Mouse (Mus musculus): ENCODE data around the gene Arhgef3. TPM values are rescaled to one million over a fixed set of nuclear protein-coding genes. Genes with fewer than 3 reads are reported as not detected.

Gene Arhgef3
- polyA plus RNA-seq, 1 experiment from 2014 or later, result 2.9 TPM

DNA sequence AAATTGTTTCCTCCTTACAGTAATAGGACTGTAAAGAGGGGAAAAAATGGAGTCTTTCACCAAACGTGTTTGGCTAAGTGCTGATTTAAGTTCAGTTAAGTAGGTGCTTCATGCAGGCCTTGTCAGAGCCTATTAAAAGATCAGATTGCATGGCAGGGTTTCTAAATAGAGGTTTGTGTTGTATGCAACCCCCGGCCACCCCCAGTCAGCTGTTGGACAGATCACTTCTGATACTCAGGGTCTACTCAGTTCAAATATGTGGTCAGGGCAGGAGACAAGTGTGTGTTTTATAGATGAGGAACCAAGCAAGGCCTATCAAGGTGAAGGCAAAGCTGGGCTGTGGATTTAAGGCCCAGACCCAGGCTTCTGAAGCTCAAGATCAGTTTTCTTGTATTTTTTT, 44.1 kb downstream of the Arhgef3 start:
- WGBS, result 80% methylated on average over 2 of the region's 2 CpGs
- H3K4me2 ChIP-seq (ENCODE audit: low read depth, low read length, severe bottlenecking), result no peak overlapping the region
- H3K27me3 ChIP-seq (ENCODE audit: control insufficient read depth, insufficient read depth, low read length), result no peaks in the 10 kb centered on the region
- DNase-seq (ENCODE audit: low spot score) (no peak), ATAC-seq (replicated peaks; ENCODE audit: low FRiP score) (no peak)
- no peak overlapping the region for H3K4me3 ChIP-seq (ENCODE audit: low read depth, low read length)
- H3K36me3 ChIP-seq (ENCODE audit: control insufficient read depth, insufficient read depth, low read length), result no peaks in the 10 kb centered on the region
- no peak overlapping the region for H3K9ac ChIP-seq (ENCODE audit: low read length)
- no peak overlapping the region for H3K27ac ChIP-seq (ENCODE audit: low read depth, low read length)
- H3K4me1 ChIP-seq (replicated peaks; ENCODE audit: control insufficient read depth, insufficient read depth, low read length), result no peaks in the 10 kb centered on the region
- H3K9me3 ChIP-seq (ENCODE audit: control insufficient read depth, low read length), result no peaks in the 10 kb centered on the region

DNA sequence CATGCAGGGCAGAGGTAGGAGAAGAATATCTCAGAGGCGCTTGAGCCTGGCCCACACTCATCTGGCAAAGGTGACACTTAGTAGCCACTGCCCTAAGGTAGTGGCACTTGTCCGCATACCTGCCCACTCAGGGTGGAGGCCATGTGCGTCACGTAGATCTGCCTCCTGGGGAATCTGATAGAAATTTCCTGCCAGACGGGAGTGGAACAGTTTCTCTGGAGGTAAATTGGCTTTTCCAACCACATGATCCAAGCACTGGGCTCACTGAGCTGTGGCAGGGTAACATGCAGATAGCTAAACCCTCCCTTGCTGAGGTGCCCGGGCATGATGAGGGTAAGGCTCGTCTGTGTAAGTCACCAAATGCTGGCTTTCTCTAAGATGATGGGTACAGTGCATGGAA, 46.1 kb downstream of the Arhgef3 start:
- Histone ChIP-seq H3K9me3 (ENCODE audit: control insufficient read depth, low read length) (no peaks in the 10 kb centered on the region), H3K4me3 (ENCODE audit: low read depth, low read length) (no peak overlapping the region), H3K27me3 (ENCODE audit: control insufficient read depth, insufficient read depth, low read length) (no peaks in the 10 kb centered on the region), H3K36me3 (ENCODE audit: control insufficient read depth, insufficient read depth, low read length) (no peaks in the 10 kb centered on the region), H3K4me2 (ENCODE audit: low read depth, low read length, severe bottlenecking) (no peak overlapping the region), H3K9ac (ENCODE audit: low read length) (no peak overlapping the region), H3K27ac (ENCODE audit: low read depth, low read length) (no peak overlapping the region), H3K4me1 (replicated peaks; ENCODE audit: control insufficient read depth, insufficient read depth, low read length) (no peaks in the 10 kb centered on the region)
- DNase-seq (ENCODE audit: low spot score) (no peak), ATAC-seq (replicated peaks; ENCODE audit: low FRiP score) (no peak)
- 91% methylated on average over 7 of the region's 7 CpGs for WGBS

GRCm38 (mm10) chr14:27164639-27165038, 49.9 kb downstream of the Arhgef3 start:
- no peak for DNase-seq (ENCODE audit: low spot score)

GRCm38 (mm10) chr14:27166751-27167150, 52.1 kb downstream of the Arhgef3 start:
- Histone ChIP-seq H3K9ac (ENCODE audit: low read length) (no peak overlapping the region), H3K4me3 (ENCODE audit: low read depth, low read length) (no peak overlapping the region), H3K4me1 (replicated peaks; ENCODE audit: control insufficient read depth, insufficient read depth, low read length) (no peaks in the 10 kb centered on the region), H3K9me3 (ENCODE audit: control insufficient read depth, low read length) (no peaks in the 10 kb centered on the region), H3K4me2 (ENCODE audit: low read depth, low read length, severe bottlenecking) (no peak overlapping the region), H3K27ac (ENCODE audit: low read depth, low read length) (no peak overlapping the region), H3K27me3 (ENCODE audit: control insufficient read depth, insufficient read depth, low read length) (no peaks in the 10 kb centered on the region), H3K36me3 (ENCODE audit: control insufficient read depth, insufficient read depth, low read length) (no peaks in the 10 kb centered on the region)
- 57% methylated on average over 8 of the region's 8 CpGs for WGBS
- DNase-seq (ENCODE audit: low spot score), result no peak
- ATAC-seq (replicated peaks; ENCODE audit: low FRiP score), result no peak

More at GRCm38 (mm10) chr14:27164639-27165038, 49.9 kb downstream of the Arhgef3 start:
- H3K4me3 ChIP-seq (ENCODE audit: low read depth, low read length), result no peak overlapping the region
- no peaks in the 10 kb centered on the region for H3K4me1 ChIP-seq (replicated peaks; ENCODE audit: control insufficient read depth, insufficient read depth, low read length)
- no peak for ATAC-seq (replicated peaks; ENCODE audit: low FRiP score)
- no peaks in the 10 kb centered on the region for H3K36me3 ChIP-seq (ENCODE audit: control insufficient read depth, insufficient read depth, low read length)
- no peak overlapping the region for H3K9ac ChIP-seq (ENCODE audit: low read length)
- H3K27me3 ChIP-seq (ENCODE audit: control insufficient read depth, insufficient read depth, low read length), result no peaks in the 10 kb centered on the region
- H3K9me3 ChIP-seq (ENCODE audit: control insufficient read depth, low read length), result no peaks in the 10 kb centered on the region
- no peak overlapping the region for H3K4me2 ChIP-seq (ENCODE audit: low read depth, low read length, severe bottlenecking)
- no peak overlapping the region for H3K27ac ChIP-seq (ENCODE audit: low read depth, low read length)
- 87% methylated on average over 6 of the region's 6 CpGs for WGBS

GRCm38 (mm10) chr14:27167177-27167576, 52.5 kb downstream of the Arhgef3 start:
- no peaks in the 10 kb centered on the region for H3K4me1 ChIP-seq (replicated peaks; ENCODE audit: control insufficient read depth, insufficient read depth, low read length)
- H3K4me3 ChIP-seq (ENCODE audit: low read depth, low read length), result no peak overlapping the region
- no peaks in the 10 kb centered on the region for H3K36me3 ChIP-seq (ENCODE audit: control insufficient read depth, insufficient read depth, low read length)
- no peaks in the 10 kb centered on the region for H3K27me3 ChIP-seq (ENCODE audit: control insufficient read depth, insufficient read depth, low read length)
- H3K27ac ChIP-seq (ENCODE audit: low read depth, low read length), result no peak overlapping the region
- H3K9ac ChIP-seq (ENCODE audit: low read length), result no peak overlapping the region
- H3K9me3 ChIP-seq (ENCODE audit: control insufficient read depth, low read length), result no peaks in the 10 kb centered on the region
- H3K4me2 ChIP-seq (ENCODE audit: low read depth, low read length, severe bottlenecking), result no peak overlapping the region
- ATAC-seq (replicated peaks; ENCODE audit: low FRiP score), result no peak
- DNase-seq (ENCODE audit: low spot score), result no peak
- 80% methylated on average over 4 of the region's 4 CpGs for WGBS

DNA sequence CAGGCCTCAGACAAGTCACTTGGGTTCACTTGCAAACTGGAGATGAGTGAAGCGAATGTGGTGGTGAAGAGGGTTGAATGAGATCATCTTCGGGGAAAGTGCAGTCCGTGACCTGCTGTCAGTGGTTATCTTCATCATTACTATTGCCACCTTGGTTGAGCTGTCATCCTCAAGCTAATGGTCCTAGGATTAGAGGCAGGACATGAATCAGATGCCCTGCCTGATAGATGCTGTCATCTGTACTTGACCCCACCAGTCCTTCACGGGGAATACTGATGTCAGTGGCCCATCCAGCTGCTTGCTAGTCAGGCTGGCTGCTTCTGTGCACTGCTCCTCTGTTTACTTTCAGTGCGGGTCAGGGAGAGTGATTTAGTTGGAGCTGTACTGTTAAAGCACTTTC, 53.7 kb downstream of the Arhgef3 start:
- 90% methylated on average over 5 of the region's 5 CpGs for WGBS
- DNase-seq (ENCODE audit: low spot score), result no peak

DNA sequence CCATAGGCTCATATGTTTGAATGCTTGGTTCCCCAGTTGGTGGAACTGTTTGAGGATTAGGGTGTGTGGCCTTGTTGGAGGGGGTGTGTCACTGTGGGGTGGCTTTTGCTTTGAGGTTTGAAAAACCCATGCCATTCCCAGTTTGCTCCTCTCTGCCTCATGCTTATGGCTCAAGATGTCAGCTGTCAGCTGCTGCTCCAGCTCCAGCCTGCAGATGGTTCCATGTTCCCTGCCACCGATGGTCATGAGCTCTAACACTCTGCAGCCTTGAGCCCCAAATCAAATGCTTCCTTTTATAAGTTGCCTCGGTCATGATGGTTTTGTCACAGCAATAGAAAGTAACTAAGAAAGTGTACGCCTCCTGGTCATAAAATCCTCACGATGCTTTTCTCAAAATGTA, 54.6 kb downstream of the Arhgef3 start:
- ATAC-seq (replicated peaks; ENCODE audit: low FRiP score) (no peak), DNase-seq (ENCODE audit: low spot score) (no peak)
- no peak overlapping the region for H3K27ac ChIP-seq (ENCODE audit: low read depth, low read length)
- WGBS, result 89% methylated on average over 4 of the region's 4 CpGs
- H3K27me3 ChIP-seq (ENCODE audit: control insufficient read depth, insufficient read depth, low read length), result no peaks in the 10 kb centered on the region
- no peaks in the 10 kb centered on the region for H3K4me1 ChIP-seq (replicated peaks; ENCODE audit: control insufficient read depth, insufficient read depth, low read length)
- H3K36me3 ChIP-seq (ENCODE audit: control insufficient read depth, insufficient read depth, low read length), result no peaks in the 10 kb centered on the region
- H3K4me3 ChIP-seq (ENCODE audit: low read depth, low read length), result no peak overlapping the region
- H3K9me3 ChIP-seq (ENCODE audit: control insufficient read depth, low read length), result no peaks in the 10 kb centered on the region
- no peak overlapping the region for H3K9ac ChIP-seq (ENCODE audit: low read length)
- no peak overlapping the region for H3K4me2 ChIP-seq (ENCODE audit: low read depth, low read length, severe bottlenecking)

More for the DNA sequence above, 53.7 kb downstream of the Arhgef3 start:
- Histone ChIP-seq H3K27ac (ENCODE audit: low read depth, low read length) (no peak overlapping the region), H3K36me3 (ENCODE audit: control insufficient read depth, insufficient read depth, low read length) (no peaks in the 10 kb centered on the region), H3K27me3 (ENCODE audit: control insufficient read depth, insufficient read depth, low read length) (no peaks in the 10 kb centered on the region), H3K9ac (ENCODE audit: low read length) (no peak overlapping the region), H3K4me3 (ENCODE audit: low read depth, low read length) (no peak overlapping the region), H3K4me2 (ENCODE audit: low read depth, low read length, severe bottlenecking) (no peak overlapping the region), H3K4me1 (replicated peaks; ENCODE audit: control insufficient read depth, insufficient read depth, low read length) (no peaks in the 10 kb centered on the region), H3K9me3 (ENCODE audit: control insufficient read depth, low read length) (no peaks in the 10 kb centered on the region)
- no peak for ATAC-seq (replicated peaks; ENCODE audit: low FRiP score)

GRCm38 (mm10) chr14:27170421-27170820, 55.7 kb downstream of the Arhgef3 start:
- Histone ChIP-seq H3K4me2 (ENCODE audit: low read depth, low read length, severe bottlenecking) (no peak overlapping the region), H3K9ac (ENCODE audit: low read length) (no peak overlapping the region), H3K27ac (ENCODE audit: low read depth, low read length) (no peak overlapping the region), H3K36me3 (ENCODE audit: control insufficient read depth, insufficient read depth, low read length) (no peaks in the 10 kb centered on the region), H3K27me3 (ENCODE audit: control insufficient read depth, insufficient read depth, low read length) (no peaks in the 10 kb centered on the region), H3K4me1 (replicated peaks; ENCODE audit: control insufficient read depth, insufficient read depth, low read length) (no peaks in the 10 kb centered on the region), H3K9me3 (ENCODE audit: control insufficient read depth, low read length) (no peaks in the 10 kb centered on the region), H3K4me3 (ENCODE audit: low read depth, low read length) (no peak overlapping the region)
- ATAC-seq (replicated peaks; ENCODE audit: low FRiP score) (no peak), DNase-seq (ENCODE audit: low spot score) (no peak)
- WGBS, result 95% methylated on average over 2 of the region's 2 CpGs

DNA sequence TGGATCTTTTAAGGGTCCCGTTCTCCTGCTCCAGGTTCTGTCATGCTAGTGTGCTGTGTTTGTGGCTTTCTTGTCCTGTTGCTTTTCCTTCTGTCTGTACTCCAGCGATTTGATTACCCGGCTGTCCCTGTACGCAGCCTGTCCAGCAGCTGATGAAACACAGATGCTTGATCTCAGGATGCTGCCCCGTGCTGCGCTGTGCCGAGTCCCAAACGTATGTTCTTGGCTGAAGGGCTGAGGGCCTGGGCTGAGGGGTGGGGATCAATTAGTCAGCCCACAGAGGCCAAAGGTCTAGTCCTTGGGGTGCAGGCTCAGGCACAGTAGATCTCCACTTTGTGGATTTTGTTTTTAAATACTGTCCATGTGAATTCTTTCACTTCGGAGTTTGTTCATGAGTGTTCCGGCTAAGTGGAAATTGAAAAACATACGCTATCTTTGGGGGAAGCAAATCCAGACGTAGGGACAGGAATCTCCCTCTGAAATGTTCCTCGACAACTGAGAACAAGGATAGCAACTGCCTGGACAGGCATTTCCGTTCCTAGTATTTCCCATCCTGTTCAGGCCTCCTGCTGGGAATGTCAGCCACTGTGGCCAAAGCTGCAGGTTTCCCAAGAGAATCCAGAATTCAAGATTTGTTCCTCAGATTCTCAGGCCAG, 56.6 kb downstream of the Arhgef3 start:
- no peak overlapping the region for H3K9ac ChIP-seq (ENCODE audit: low read length)
- no peaks in the 10 kb centered on the region for H3K9me3 ChIP-seq (ENCODE audit: control insufficient read depth, low read length)
- WGBS, result 76% methylated on average over 14 of the region's 14 CpGs
- no peak overlapping the region for H3K4me3 ChIP-seq (ENCODE audit: low read depth, low read length)
- H3K27me3 ChIP-seq (ENCODE audit: control insufficient read depth, insufficient read depth, low read length), result no peaks in the 10 kb centered on the region
- H3K4me1 ChIP-seq (replicated peaks; ENCODE audit: control insufficient read depth, insufficient read depth, low read length), result no peaks in the 10 kb centered on the region
- H3K4me2 ChIP-seq (ENCODE audit: low read depth, low read length, severe bottlenecking), result no peak overlapping the region
- no peak overlapping the region for H3K27ac ChIP-seq (ENCODE audit: low read depth, low read length)
- H3K36me3 ChIP-seq (ENCODE audit: control insufficient read depth, insufficient read depth, low read length), result no peaks in the 10 kb centered on the region
- ATAC-seq (replicated peaks; ENCODE audit: low FRiP score) (no peak), DNase-seq (ENCODE audit: low spot score) (no peak)
